Mouse (Mus musculus) ES-E14 (cell line): Measurements from ENCODE around the gene Wfdc21.
A peak's percentile ranks its signal among the peaks of the same experiment; 100 is the strongest.

Source experiments
- CHD2 ChIP-seq: IDR thresholded peaks from 2 replicates; pipeline ENCODE4 v1.6.1; 2014; ENCODE audit warnings: mild to moderate bottlenecking, low read depth, low read length, inconsistent platforms
- HCFC1 ChIP-seq: IDR thresholded peaks from 2 replicates; pipeline ENCODE4 v1.6.1; 2012; ENCODE audit warnings: low read length, inconsistent platforms, borderline replicate concordance; ENCODE audit not compliant: insufficient read depth
- MAFK ChIP-seq: IDR thresholded peaks from 2 replicates; pipeline ENCODE4 v1.6.1; 2014; ENCODE audit warnings: mild to moderate bottlenecking, low read depth, low read length, inconsistent platforms; ENCODE audit not compliant: insufficient read depth
- ZC3H11A ChIP-seq: IDR thresholded peaks from 2 replicates; pipeline ENCODE4 v1.6.1; 2012; ENCODE audit warnings: low read depth, mild to moderate bottlenecking, inconsistent platforms, low read length, borderline replicate concordance

DNA sequence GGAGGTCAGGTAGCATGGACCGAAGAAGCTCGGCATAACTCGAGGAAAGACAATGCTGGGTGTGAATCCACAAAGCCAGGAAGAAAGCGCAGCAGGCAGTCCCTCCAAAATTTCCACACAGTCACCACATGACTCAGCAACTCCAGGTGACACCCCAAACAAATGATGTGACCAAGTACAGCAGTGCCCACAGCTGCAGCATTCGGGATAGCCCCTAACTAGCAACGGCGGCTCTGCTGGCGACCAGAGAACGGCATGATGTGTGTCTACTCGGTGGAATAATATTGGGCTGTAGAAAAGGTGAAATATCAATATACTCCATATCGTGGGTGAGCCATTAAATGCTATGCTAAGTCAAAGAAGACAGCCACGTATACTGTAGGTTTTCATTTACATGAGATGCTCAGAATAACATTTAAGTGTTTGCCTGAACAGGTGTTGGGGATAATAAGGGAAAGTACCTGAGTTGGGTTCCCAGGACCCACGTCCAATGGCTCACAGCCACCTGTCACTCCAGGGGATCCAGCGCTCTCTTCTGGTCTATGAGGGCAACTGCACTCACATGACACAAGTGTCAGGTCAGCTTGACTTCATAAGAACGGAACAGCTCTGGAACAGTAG, 40.8 kb downstream of the Wfdc21 start:
- TF ChIP-seq CHD2 (no peak), MAFK (peak; percentile 91), HCFC1 (no peak), ZC3H11A (no peak)
